Mouse (Mus musculus): ENCODE measurements around the gene Cenpp. TPM values are rescaled to one million over a fixed set of nuclear protein-coding genes. Genes with fewer than 3 reads are reported as not detected.
A peak's percentile ranks its signal among the peaks of the same experiment; 100 is the strongest.

Cenpp gene
- 33.0 and 33.2 TPM in 2 replicates for polyA plus RNA-seq (2015; fragmentation: Nextera tagmentation; extraction: Ambion mirVana)

- H3K9ac ChIP-seq (ENCODE audit: low read length) = peak within 1 kb of the TSS; percentile 77
- under 1% methylated on average over 68 of the region's 68 CpGs for WGBS
- peak; percentile 100 for ATAC-seq (ENCODE audit: low read depth)
Observed at GRCm38 (mm10) chr13:49652481-49653179, at the start of gene Cenpp, which contains the start of gene Nol8. Gene Cenpp (minus strand): TSS chr13:49652785. Gene Nol8 (plus strand): TSS chr13:49653078.

GRCm38 (mm10) chr13:49691056-49691455 lies 38.5 kb upstream of the Cenpp start:
- Histone ChIP-seq H3K9ac (ENCODE audit: low read length) (no peak overlapping the region), H3K36me3 (ENCODE audit: control insufficient read depth, insufficient read depth, low read length) (peaks cover 28% of the 10 kb centered on the region), H3K4me3 (ENCODE audit: low read length) (no peak overlapping the region), H3K4me2 (ENCODE audit: low read depth, low read length) (no peak overlapping the region), H3K27ac (ENCODE audit: low read length) (no peak overlapping the region), H3K4me1 (replicated peaks; ENCODE audit: control insufficient read depth, insufficient read depth, low read length) (no peaks in the 10 kb centered on the region), H3K27me3 (ENCODE audit: control insufficient read depth, insufficient read depth, low read depth, low read length) (no peaks in the 10 kb centered on the region), H3K9me3 (ENCODE audit: control insufficient read depth, low read length) (no peaks in the 10 kb centered on the region)
- ATAC-seq (ENCODE audit: low read depth) = no peak
- WGBS = 91% methylated on average over 5 of the region's 5 CpGs

More at GRCm38 (mm10) chr13:49652481-49653179, at the start of gene Cenpp, which contains the start of gene Nol8:
- Histone ChIP-seq H3K27me3 (ENCODE audit: control insufficient read depth, insufficient read depth, low read depth, low read length) (no peaks in the 10 kb centered on the region), H3K4me1 (replicated peaks; ENCODE audit: control insufficient read depth, insufficient read depth, low read length) (peaks cover 10% of the 10 kb centered on the region), H3K9me3 (ENCODE audit: control insufficient read depth, low read length) (no peaks in the 10 kb centered on the region), H3K27ac (ENCODE audit: low read length) (peak within 1 kb of the TSS; percentile 46), H3K36me3 (ENCODE audit: control insufficient read depth, insufficient read depth, low read length) (peaks cover 2% of the 10 kb centered on the region; the same call in 1 of the 2 replicates), H3K4me2 (ENCODE audit: low read depth, low read length) (peak within 1 kb of the TSS; percentile 84), H3K4me3 (ENCODE audit: low read length) (peak within 1 kb of the TSS; percentile 56)

DNA sequence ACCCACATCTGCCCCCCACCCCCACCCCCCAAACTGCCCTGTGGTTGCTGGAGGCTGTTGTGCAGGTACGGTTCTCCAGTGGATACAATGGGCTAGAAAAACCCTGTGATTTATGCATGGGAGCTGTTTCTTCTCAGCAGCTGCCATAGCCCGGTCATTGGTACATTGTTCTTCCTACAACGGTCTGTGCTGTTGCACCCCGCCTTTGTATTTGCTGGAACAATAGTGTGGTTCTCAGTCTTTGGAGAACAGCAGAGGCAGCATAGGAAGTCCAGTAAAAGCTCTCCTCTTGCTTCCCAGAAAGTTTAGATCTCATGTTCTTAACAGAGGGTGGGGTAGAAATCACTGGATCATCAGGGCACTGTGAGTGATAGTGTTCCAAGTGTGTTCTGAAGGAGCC lies 31.7 kb upstream of the Cenpp start:
- peaks cover 7% of the 10 kb centered on the region for H3K36me3 ChIP-seq (ENCODE audit: control insufficient read depth, insufficient read depth, low read length)
- no peak overlapping the region for H3K4me2 ChIP-seq (ENCODE audit: low read depth, low read length)
- no peak overlapping the region for H3K4me3 ChIP-seq (ENCODE audit: low read length)
- 84% methylated on average over 4 of the region's 4 CpGs for WGBS
- H3K9me3 ChIP-seq (ENCODE audit: control insufficient read depth, low read length) = no peaks in the 10 kb centered on the region
- H3K27ac ChIP-seq (ENCODE audit: low read length) = no peak overlapping the region
- no peak overlapping the region for H3K9ac ChIP-seq (ENCODE audit: low read length)
- peaks cover 3% of the 10 kb centered on the region for H3K4me1 ChIP-seq (replicated peaks; ENCODE audit: control insufficient read depth, insufficient read depth, low read length)
- ATAC-seq (ENCODE audit: low read depth) = no peak
- no peaks in the 10 kb centered on the region for H3K27me3 ChIP-seq (ENCODE audit: control insufficient read depth, insufficient read depth, low read depth, low read length)

DNA sequence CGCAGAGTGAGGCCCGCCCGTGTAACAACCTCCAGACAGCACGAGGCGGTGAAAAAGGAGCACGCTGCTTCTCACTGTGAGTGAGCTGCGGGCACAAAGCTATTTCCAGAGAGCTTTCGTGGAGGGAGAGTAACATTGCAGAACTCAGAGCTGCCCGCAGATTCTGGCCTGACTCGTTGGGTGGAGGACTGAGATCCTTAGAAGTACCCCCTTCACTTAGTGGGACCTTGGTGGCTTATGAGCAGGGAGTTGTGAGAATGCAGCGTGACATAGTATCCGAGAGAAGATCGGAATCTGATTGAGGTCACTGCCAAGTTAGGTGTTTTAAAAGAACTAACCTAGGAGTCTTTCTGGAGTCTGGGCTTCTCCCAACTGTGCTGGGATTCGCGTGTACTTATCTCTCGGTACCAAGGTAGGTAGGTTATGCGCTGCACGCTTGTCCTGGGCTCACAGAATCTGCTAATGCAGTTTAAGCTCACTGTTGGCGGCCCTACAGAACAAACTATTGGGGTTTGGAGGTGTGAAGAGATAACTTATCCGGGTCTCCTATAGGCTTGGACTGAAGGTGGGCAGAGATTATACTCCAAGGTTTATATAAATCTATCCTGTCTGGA lies 29.8 kb upstream of the Cenpp start:
- Histone ChIP-seq H3K4me2 (ENCODE audit: low read depth, low read length) (peak overlapping the region; percentile 80), H3K27ac (ENCODE audit: low read length) (peak overlapping the region; percentile 68), H3K36me3 (ENCODE audit: control insufficient read depth, insufficient read depth, low read length) (0 out of 2 replicates have a peak, but pooled peaks cover under 1% of the 10 kb centered on the region), H3K4me3 (ENCODE audit: low read length) (peak overlapping the region; percentile 76), H3K4me1 (replicated peaks; ENCODE audit: control insufficient read depth, insufficient read depth, low read length) (peaks cover 3% of the 10 kb centered on the region), H3K9ac (ENCODE audit: low read length) (peak overlapping the region; percentile 78), H3K9me3 (ENCODE audit: control insufficient read depth, low read length) (no peaks in the 10 kb centered on the region), H3K27me3 (ENCODE audit: control insufficient read depth, insufficient read depth, low read depth, low read length) (no peaks in the 10 kb centered on the region)
- peak; percentile 21 for ATAC-seq (ENCODE audit: low read depth)
- WGBS = under 1% methylated on average over 20 of the region's 20 CpGs

- Histone ChIP-seq H3K4me2 (ENCODE audit: low read depth, low read length) (peak within 1 kb of the TSS; percentile 80), H3K27ac (ENCODE audit: low read length) (peak within 1 kb of the TSS; percentile 68), H3K27me3 (ENCODE audit: control insufficient read depth, insufficient read depth, low read depth, low read length) (no peaks in the 10 kb centered on the region), H3K4me3 (ENCODE audit: low read length) (peak within 1 kb of the TSS; percentile 76), H3K36me3 (ENCODE audit: control insufficient read depth, insufficient read depth, low read length) (0 out of 2 replicates have a peak, but pooled peaks cover 3% of the 10 kb centered on the region), H3K9me3 (ENCODE audit: control insufficient read depth, low read length) (no peaks in the 10 kb centered on the region), H3K4me1 (replicated peaks; ENCODE audit: control insufficient read depth, insufficient read depth, low read length) (peaks cover 3% of the 10 kb centered on the region), H3K9ac (ENCODE audit: low read length) (peak within 1 kb of the TSS; percentile 78)
- WGBS = 4% methylated on average over 26 of the region's 26 CpGs
- peak; percentile 100 for ATAC-seq (ENCODE audit: low read depth)
Observed at GRCm38 (mm10) chr13:49681351-49682232, 29.0 kb upstream of the Cenpp start, which contains the start of gene Iars. Gene Iars (plus strand): TSS chr13:49682100.

DNA sequence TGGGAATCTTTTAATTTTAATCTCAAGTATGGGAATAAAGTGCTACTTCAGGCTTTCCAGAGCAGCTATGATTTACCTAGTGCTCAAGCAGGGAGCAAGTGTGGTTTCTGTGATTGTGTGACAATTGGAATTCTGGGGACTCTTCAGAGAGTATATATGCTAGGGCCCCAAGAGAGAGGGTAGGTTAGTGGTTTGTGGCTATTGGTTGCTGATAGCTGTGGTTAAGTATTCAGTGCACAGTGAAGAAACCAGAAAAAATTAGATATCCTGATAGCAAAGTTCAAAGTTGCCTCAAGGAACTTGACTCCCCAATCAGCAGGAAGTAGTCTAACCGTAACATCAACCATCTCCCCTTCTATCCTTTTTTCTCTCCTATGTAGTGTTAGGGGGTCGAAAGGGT lies 25.2 kb upstream of the Cenpp start:
- Histone ChIP-seq H3K4me3 (ENCODE audit: low read length) (no peak overlapping the region), H3K9ac (ENCODE audit: low read length) (no peak overlapping the region), H3K36me3 (ENCODE audit: control insufficient read depth, insufficient read depth, low read length) (0 out of 2 replicates have a peak, but pooled peaks cover 6% of the 10 kb centered on the region), H3K27me3 (ENCODE audit: control insufficient read depth, insufficient read depth, low read depth, low read length) (no peaks in the 10 kb centered on the region), H3K27ac (ENCODE audit: low read length) (no peak overlapping the region), H3K9me3 (ENCODE audit: control insufficient read depth, low read length) (no peaks in the 10 kb centered on the region), H3K4me2 (ENCODE audit: low read depth, low read length) (no peak overlapping the region), H3K4me1 (replicated peaks; ENCODE audit: control insufficient read depth, insufficient read depth, low read length) (peaks cover 3% of the 10 kb centered on the region)
- ATAC-seq (ENCODE audit: low read depth) = no peak
- 92% methylated on average over 2 of the region's 2 CpGs for WGBS

DNA sequence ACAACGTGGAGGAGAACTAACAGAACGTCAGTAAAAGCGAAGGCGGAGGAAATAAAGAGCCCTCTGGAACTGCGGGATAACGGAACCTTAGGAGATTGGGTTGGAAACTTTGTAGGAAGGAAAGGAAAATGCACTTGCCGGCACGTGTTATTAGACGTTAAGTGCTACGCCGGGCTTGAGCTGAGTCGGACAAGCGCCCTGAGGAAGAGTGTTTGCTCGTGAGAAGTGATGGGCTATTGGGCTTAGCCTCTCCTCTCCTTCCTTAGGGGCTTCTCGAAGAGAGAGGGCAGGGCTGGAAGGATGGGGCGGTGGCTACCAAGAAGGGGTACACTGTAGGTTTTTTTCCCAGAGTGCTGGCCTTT lies 576 bp upstream of the Cenpp start:
- ATAC-seq (ENCODE audit: low read depth) = peak; percentile 78
- Histone ChIP-seq H3K4me1 (replicated peaks; ENCODE audit: control insufficient read depth, insufficient read depth, low read length) (peaks cover 10% of the 10 kb centered on the region), H3K36me3 (ENCODE audit: control insufficient read depth, insufficient read depth, low read length) (peaks cover 2% of the 10 kb centered on the region; the same call in 1 of the 2 replicates), H3K27me3 (ENCODE audit: control insufficient read depth, insufficient read depth, low read depth, low read length) (no peaks in the 10 kb centered on the region), H3K4me2 (ENCODE audit: low read depth, low read length) (peak overlapping the region; percentile 84), H3K27ac (ENCODE audit: low read length) (peak overlapping the region; percentile 29; the same call in 1 of the 2 replicates), H3K9me3 (ENCODE audit: control insufficient read depth, low read length) (no peaks in the 10 kb centered on the region), H3K9ac (ENCODE audit: low read length) (peak overlapping the region; percentile 56), H3K4me3 (ENCODE audit: low read length) (peak overlapping the region; percentile 56)
- WGBS = 0% methylated on average over 16 of the region's 16 CpGs

DNA sequence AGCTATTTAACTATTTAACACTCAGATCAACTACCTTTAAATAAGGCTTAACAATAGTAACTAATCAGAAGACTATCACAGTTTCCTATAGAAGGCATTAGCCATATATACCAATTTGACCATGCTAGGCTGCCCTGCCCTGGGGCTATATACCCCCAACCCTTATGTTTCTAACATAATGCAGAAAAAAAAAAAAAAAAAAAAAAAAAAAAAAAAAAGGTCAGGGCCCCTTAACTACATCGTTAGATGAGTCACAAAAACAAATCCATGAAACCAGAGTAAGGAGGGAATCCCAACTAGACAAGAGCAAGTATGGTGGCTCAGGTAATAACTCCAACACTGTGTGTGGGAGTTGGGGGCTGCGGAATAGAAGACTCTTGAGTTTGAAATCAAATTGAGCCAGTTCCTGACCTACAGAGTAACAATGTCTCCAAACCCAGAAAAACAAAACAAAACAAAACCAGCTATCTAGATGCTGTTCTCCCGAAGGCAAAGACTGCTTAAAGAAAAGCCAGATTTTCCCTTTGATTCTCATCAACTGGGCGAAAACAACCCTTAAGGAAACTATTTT lies 719 bp downstream of the Cenpp start:
- no peaks in the 10 kb centered on the region for H3K36me3 ChIP-seq (ENCODE audit: control insufficient read depth, insufficient read depth, low read length)
- no peak overlapping the region; the same call in 1 of the 2 replicates for H3K27ac ChIP-seq (ENCODE audit: low read length)
- H3K9ac ChIP-seq (ENCODE audit: low read length) = peak overlapping the region; percentile 77
- peak overlapping the region; percentile 84 for H3K4me2 ChIP-seq (ENCODE audit: low read depth, low read length)
- peak overlapping the region; percentile 56 for H3K4me3 ChIP-seq (ENCODE audit: low read length)
- no peak for ATAC-seq (ENCODE audit: low read depth)
- H3K9me3 ChIP-seq (ENCODE audit: control insufficient read depth, low read length) = no peaks in the 10 kb centered on the region
- H3K27me3 ChIP-seq (ENCODE audit: control insufficient read depth, insufficient read depth, low read depth, low read length) = no peaks in the 10 kb centered on the region
- H3K4me1 ChIP-seq (replicated peaks; ENCODE audit: control insufficient read depth, insufficient read depth, low read length) = peaks cover 10% of the 10 kb centered on the region
- 4% methylated on average over 4 of the region's 4 CpGs for WGBS
